Mouse (Mus musculus) hindbrain, embryonic 16.5 days (tissue): ENCODE measurements around the gene Pkp1. TPM values are rescaled to one million over a fixed set of nuclear protein-coding genes. Genes with fewer than 3 reads are reported as not detected.

ENCODE experiments used
- ATAC-seq: fragments of 200-750 bp; cut with Nextera tagmentation; 2 replicates; pipeline ENCODE4 v1.8.0; 2017; ENCODE audit warnings: moderate TSS enrichment, moderate library complexity
- H3K27ac ChIP-seq: fragments of 300-500 bp; sonication (generic); 2 replicates; pipeline ENCODE4 v1.5.1; 2014; ENCODE audit warnings: low read depth, mild to moderate bottlenecking, control low read depth, low read length, moderate library complexity
- H3K27me3 ChIP-seq: fragments of 300-500 bp; sonication (generic); replicated peaks from 2 replicates; pipeline ENCODE4 v1.6.1; 2014; ENCODE audit warnings: low read length; ENCODE audit not compliant: control insufficient read depth, insufficient read depth
- H3K36me3 ChIP-seq: fragments of 300-500 bp; sonication (generic); 2 replicates; pipeline ENCODE4 v1.6.1; 2014; ENCODE audit warnings: mild to moderate bottlenecking, low read length, moderate library complexity, mixed read lengths; ENCODE audit not compliant: control insufficient read depth, insufficient read depth
- H3K4me1 ChIP-seq: fragments of 300-500 bp; sonication (generic); 2 replicates; pipeline ENCODE4 v1.6.1; 2014; ENCODE audit warnings: low read depth, low read length; ENCODE audit not compliant: control insufficient read depth, insufficient read depth
- H3K4me2 ChIP-seq: fragments of 300-500 bp; sonication (generic); 2 replicates; pipeline ENCODE4 v1.6.1; 2014; ENCODE audit warnings: mild to moderate bottlenecking, low read length, control low read depth, moderate library complexity
- H3K4me3 ChIP-seq: fragments of 300-500 bp; sonication (generic); 2 replicates; pipeline ENCODE4 v1.5.1; 2014; ENCODE audit warnings: mild to moderate bottlenecking, low read length, control low read depth, moderate library complexity
- H3K9ac ChIP-seq: fragments of 300-500 bp; sonication (generic); 2 replicates; pipeline ENCODE4 v1.6.1; 2014; ENCODE audit warnings: low read depth, mild to moderate bottlenecking, control low read depth, low read length, moderate library complexity
- H3K9me3 ChIP-seq: fragments of 300-500 bp; sonication (generic); 2 replicates; pipeline ENCODE4 v1.6.1; 2014; ENCODE audit warnings: mild to moderate bottlenecking, low read length, moderate library complexity; ENCODE audit not compliant: control insufficient read depth
- WGBS: fragments of 180-500 bp; shearing (Covaris S2); extraction: QIAGEN DNeasy Blood & Tissue Kit; methylation state at CpG from one replicate; pipeline ENCODE4 v1.1.7; 2014; 5-methylcytosine and 5-hydroxymethylcytosine counted together
- polyA plus RNA-seq: library from polyadenylated mRNA; unstranded; fragments of >200 nt; fragmentation: Nextera tagmentation; extraction: Ambion mirVana; gene quantifications from 2 replicates; pipeline ENCODE4 v1.2.1, GENCODE M21; 2015

Gene Pkp1
- polyA plus RNA-seq, 1 experiment from 2014 or later, result 0.14 TPM

- Histone ChIP-seq H3K4me3 (no peak overlapping the region), H3K27me3 (no peaks in the 10 kb centered on the region), H3K36me3 (no peaks in the 10 kb centered on the region), H3K4me2 (no peak overlapping the region), H3K27ac (no peak overlapping the region), H3K4me1 (no peaks in the 10 kb centered on the region), H3K9me3 (no peaks in the 10 kb centered on the region), H3K9ac (no peak overlapping the region)
- no peak for ATAC-seq
- 84% methylated on average over 6 of the region's 6 CpGs for WGBS
These were observed 26.2 kb downstream of the Pkp1 start for GRCm38 (mm10) chr1:135892764-135893163.

GRCm38 (mm10) chr1:135892233-135892632 is 26.8 kb downstream of the Pkp1 start:
- Histone ChIP-seq H3K9ac (no peak overlapping the region), H3K4me1 (no peaks in the 10 kb centered on the region), H3K4me2 (no peak overlapping the region), H3K36me3 (no peaks in the 10 kb centered on the region), H3K27ac (no peak overlapping the region), H3K9me3 (no peaks in the 10 kb centered on the region), H3K27me3 (no peaks in the 10 kb centered on the region), H3K4me3 (no peak overlapping the region)
- 54% methylated on average over 6 of the region's 6 CpGs for WGBS
- no peak for ATAC-seq

GRCm38 (mm10) chr1:135891424-135892216 is 27.4 kb downstream of the Pkp1 start:
- H3K27me3 ChIP-seq, result no peaks in the 10 kb centered on the region
- no peak for ATAC-seq
- H3K4me2 ChIP-seq, result no peak overlapping the region
- H3K9ac ChIP-seq, result no peak overlapping the region
- WGBS, result 77% methylated on average over 11 of the region's 11 CpGs
- H3K27ac ChIP-seq, result no peak overlapping the region
- H3K9me3 ChIP-seq, result no peaks in the 10 kb centered on the region
- H3K36me3 ChIP-seq, result no peaks in the 10 kb centered on the region
- no peaks in the 10 kb centered on the region for H3K4me1 ChIP-seq
- no peak overlapping the region for H3K4me3 ChIP-seq

GRCm38 (mm10) chr1:135889461-135890185 is 29.4 kb downstream of the Pkp1 start:
- 73% methylated on average over 20 of the region's 20 CpGs for WGBS
- Histone ChIP-seq H3K4me3 (no peak overlapping the region), H3K36me3 (no peaks in the 10 kb centered on the region), H3K4me2 (no peak overlapping the region), H3K9ac (no peak overlapping the region), H3K27me3 (no peaks in the 10 kb centered on the region), H3K9me3 (no peaks in the 10 kb centered on the region), H3K4me1 (no peaks in the 10 kb centered on the region), H3K27ac (no peak overlapping the region)
- no peak for ATAC-seq

GRCm38 (mm10) chr1:135882385-135883109 is 36.5 kb downstream of the Pkp1 start:
- ATAC-seq, result no peak
- H3K4me1 ChIP-seq, result no peaks in the 10 kb centered on the region
- H3K4me2 ChIP-seq, result no peak overlapping the region
- H3K36me3 ChIP-seq, result no peaks in the 10 kb centered on the region
- no peak overlapping the region for H3K4me3 ChIP-seq
- no peaks in the 10 kb centered on the region for H3K9me3 ChIP-seq
- no peaks in the 10 kb centered on the region for H3K27me3 ChIP-seq
- H3K27ac ChIP-seq, result no peak overlapping the region
- WGBS, result 73% methylated on average over 10 of the region's 10 CpGs
- no peak overlapping the region for H3K9ac ChIP-seq

- 83% methylated on average over 2 of the region's 2 CpGs for WGBS
- Histone ChIP-seq H3K4me1 (no peaks in the 10 kb centered on the region), H3K9ac (no peak overlapping the region), H3K36me3 (no peaks in the 10 kb centered on the region), H3K27ac (no peak overlapping the region), H3K4me3 (no peak overlapping the region), H3K9me3 (no peaks in the 10 kb centered on the region), H3K4me2 (no peak overlapping the region), H3K27me3 (no peaks in the 10 kb centered on the region)
- ATAC-seq, result no peak
These were observed 41.8 kb downstream of the Pkp1 start for GRCm38 (mm10) chr1:135877248-135877647.

GRCm38 (mm10) chr1:135872991-135873390 is 46.0 kb downstream of the Pkp1 start:
- no peak overlapping the region for H3K9ac ChIP-seq
- H3K4me2 ChIP-seq, result no peak overlapping the region
- no peaks in the 10 kb centered on the region for H3K36me3 ChIP-seq
- 92% methylated on average over 4 of the region's 4 CpGs for whole genome bisulfite sequencing
- H3K4me1 ChIP-seq, result no peaks in the 10 kb centered on the region
- H3K9me3 ChIP-seq, result no peaks in the 10 kb centered on the region
- no peak overlapping the region for H3K4me3 ChIP-seq
- ATAC-seq, result no peak
- H3K27me3 ChIP-seq, result no peaks in the 10 kb centered on the region
- H3K27ac ChIP-seq, result no peak overlapping the region

- H3K4me2 ChIP-seq, result no peak overlapping the region
- H3K27ac ChIP-seq, result no peak overlapping the region
- H3K9ac ChIP-seq, result no peak overlapping the region
- H3K36me3 ChIP-seq, result no peaks in the 10 kb centered on the region
- no peak overlapping the region for H3K4me3 ChIP-seq
- 91% methylated on average over 6 of the region's 6 CpGs for WGBS
- H3K4me1 ChIP-seq, result no peaks in the 10 kb centered on the region
- ATAC-seq, result no peak
- H3K9me3 ChIP-seq, result no peaks in the 10 kb centered on the region
- no peaks in the 10 kb centered on the region for H3K27me3 ChIP-seq
These were observed 50.4 kb downstream of the Pkp1 start for GRCm38 (mm10) chr1:135868570-135868969.
